Mouse (Mus musculus): ENCODE results near the gene Kif17. TPM values are rescaled to one million over a fixed set of nuclear protein-coding genes. Genes with fewer than 3 reads are reported as not detected.

The Kif17 gene
- polyA plus RNA-seq, 1 experiment from 2014 or later, result 0.58 TPM

DNA sequence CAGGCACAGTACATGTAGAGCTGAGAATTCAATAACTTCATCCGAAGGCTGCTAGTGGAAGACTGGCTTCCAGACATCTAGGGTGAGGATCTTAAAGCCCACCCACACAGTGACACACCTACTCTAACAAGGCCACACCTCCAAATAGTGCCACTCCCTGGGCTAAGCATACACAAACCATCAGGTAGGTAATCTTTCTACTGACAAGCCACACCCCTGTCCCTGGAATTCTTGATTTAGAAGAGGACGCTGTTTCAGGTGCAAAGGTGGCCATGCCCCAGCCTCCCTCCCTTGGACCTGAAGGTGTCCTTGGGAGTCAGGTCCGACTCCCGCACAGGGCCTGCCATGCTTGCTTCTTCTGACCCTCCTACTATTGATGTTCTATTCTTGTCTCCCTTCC, 82.9 kb downstream of the Kif17 start:
- H3K4me2 ChIP-seq (ENCODE audit: low read length), result no peak overlapping the region
- peaks cover 17% of the 10 kb centered on the region for H3K27me3 ChIP-seq (ENCODE audit: control insufficient read depth, insufficient read depth, low read length)
- no peak for ATAC-seq (ENCODE audit: insufficient number of reproducible peaks, insufficient read depth, low FRiP score, low read depth)
- H3K36me3 ChIP-seq (ENCODE audit: control insufficient read depth, insufficient read depth, low read length), result no peaks in the 10 kb centered on the region
- H3K9ac ChIP-seq (ENCODE audit: low read length), result no peak overlapping the region
- H3K4me1 ChIP-seq (ENCODE audit: control insufficient read depth in 2 of 2, insufficient read depth in 2 of 2, low read length in 2 of 2), result peaks cover 2 to 4% of the 10 kb centered on the region in 2 experiments; a peak in 1 of 4 replicates
- no peak overlapping the region for H3K27ac ChIP-seq (replicated peaks in 1 of 2; ENCODE audit: control insufficient read depth in 1 of 2, insufficient read depth in 1 of 2, low read depth in 2 of 2, low read length in 2 of 2)
- no peaks in the 10 kb centered on the region for H3K9me3 ChIP-seq (ENCODE audit: control insufficient read depth, low read length)
- H3K4me3 ChIP-seq (ENCODE audit: control insufficient read depth in 1 of 2, insufficient read depth in 1 of 2, low read depth in 1 of 2, low read length in 2 of 2), result no peak overlapping the region
- WGBS, result 64% methylated on average over 4 of the region's 4 CpGs

DNA sequence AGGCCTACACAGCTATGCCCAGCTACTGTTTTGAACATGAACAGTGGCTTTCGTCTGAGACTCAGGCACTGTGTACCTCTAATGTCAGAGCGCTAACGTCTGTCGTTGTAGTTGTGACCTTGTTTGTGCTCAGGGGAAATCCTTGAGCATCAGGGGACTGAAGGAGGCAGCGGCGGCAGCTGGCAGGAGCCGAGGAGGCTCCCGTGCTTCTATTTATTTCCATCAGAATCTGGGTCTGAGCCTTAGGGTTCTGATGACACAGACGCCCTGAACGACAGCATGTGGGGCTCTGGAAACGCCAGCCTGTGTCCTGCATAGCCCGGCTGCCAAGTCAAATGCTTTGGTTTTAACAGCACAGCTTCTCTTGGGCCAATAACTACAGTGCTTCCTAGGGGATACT, 84.8 kb downstream of the Kif17 start:
- ATAC-seq (ENCODE audit: insufficient number of reproducible peaks, insufficient read depth, low FRiP score, low read depth), result no peak
- Histone ChIP-seq H3K4me3 (ENCODE audit: control insufficient read depth in 1 of 2, insufficient read depth in 1 of 2, low read depth in 1 of 2, low read length in 2 of 2) (no peak overlapping the region), H3K4me1 (ENCODE audit: control insufficient read depth in 2 of 2, insufficient read depth in 2 of 2, low read length in 2 of 2) (peaks cover 2 to 4% of the 10 kb centered on the region in 2 experiments; a peak in 1 of 4 replicates), H3K9ac (ENCODE audit: low read length) (no peak overlapping the region), H3K27me3 (ENCODE audit: control insufficient read depth, insufficient read depth, low read length) (peaks cover 17% of the 10 kb centered on the region), H3K27ac (replicated peaks in 1 of 2; ENCODE audit: control insufficient read depth in 1 of 2, insufficient read depth in 1 of 2, low read depth in 2 of 2, low read length in 2 of 2) (no peak overlapping the region), H3K9me3 (ENCODE audit: control insufficient read depth, low read length) (no peaks in the 10 kb centered on the region), H3K4me2 (ENCODE audit: low read length) (no peak overlapping the region), H3K36me3 (ENCODE audit: control insufficient read depth, insufficient read depth, low read length) (no peaks in the 10 kb centered on the region)
- WGBS, result 73% methylated on average over 12 of the region's 12 CpGs

DNA sequence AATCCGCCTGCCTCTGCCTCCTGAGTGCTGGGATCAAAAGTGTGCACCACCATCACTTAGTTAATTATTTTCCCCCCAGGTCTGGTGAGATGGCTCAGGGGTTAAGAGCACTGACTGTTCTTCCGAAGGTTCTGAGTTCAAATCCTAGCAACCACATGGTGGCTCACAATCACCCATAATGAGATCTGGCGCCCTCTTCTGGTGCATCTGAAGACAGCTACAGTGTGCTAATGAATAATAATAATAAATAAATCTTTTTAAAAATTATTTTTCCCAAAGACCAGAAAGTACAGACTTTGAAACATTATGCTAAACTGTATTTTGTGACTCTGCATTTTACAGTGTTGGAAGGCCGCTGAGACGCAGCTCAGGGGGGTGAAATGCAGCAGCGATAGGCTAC, 85.4 kb downstream of the Kif17 start:
- Histone ChIP-seq H3K9ac (ENCODE audit: low read length) (no peak overlapping the region), H3K27ac (replicated peaks in 1 of 2; ENCODE audit: control insufficient read depth in 1 of 2, insufficient read depth in 1 of 2, low read depth in 2 of 2, low read length in 2 of 2) (no peak overlapping the region), H3K27me3 (ENCODE audit: control insufficient read depth, insufficient read depth, low read length) (peaks cover 15% of the 10 kb centered on the region), H3K4me1 (ENCODE audit: control insufficient read depth in 2 of 2, insufficient read depth in 2 of 2, low read length in 2 of 2) (peaks cover 0 to 2% of the 10 kb centered on the region in 2 experiments; a peak in 1 of 4 replicates), H3K4me3 (ENCODE audit: control insufficient read depth in 1 of 2, insufficient read depth in 1 of 2, low read depth in 1 of 2, low read length in 2 of 2) (no peak overlapping the region), H3K4me2 (ENCODE audit: low read length) (no peak overlapping the region), H3K9me3 (ENCODE audit: control insufficient read depth, low read length) (no peaks in the 10 kb centered on the region), H3K36me3 (ENCODE audit: control insufficient read depth, insufficient read depth, low read length) (no peaks in the 10 kb centered on the region)
- 88% methylated on average over 6 of the region's 6 CpGs for WGBS
- ATAC-seq (ENCODE audit: insufficient number of reproducible peaks, insufficient read depth, low FRiP score, low read depth), result no peak

DNA sequence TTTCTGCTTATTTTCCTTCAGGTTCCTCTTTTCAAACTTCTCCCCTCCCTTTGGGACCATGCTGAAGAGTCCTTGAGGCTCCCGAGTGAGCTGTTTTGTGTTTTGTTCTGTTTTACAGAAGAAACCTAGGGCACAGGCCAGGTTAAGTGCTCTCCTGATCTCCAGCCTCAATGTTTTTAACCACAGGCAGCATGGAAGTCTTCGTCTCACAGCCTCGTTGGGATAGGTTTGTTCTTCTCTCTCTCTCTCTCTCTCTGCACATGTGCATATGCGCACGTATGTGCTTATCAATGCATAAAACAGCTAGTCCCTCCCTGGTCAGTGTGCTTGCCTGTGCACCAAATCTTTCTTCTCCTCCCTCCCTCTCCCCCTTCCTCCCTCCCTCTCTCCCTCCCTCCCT, 86.6 kb downstream of the Kif17 start:
- no peaks in the 10 kb centered on the region for H3K9me3 ChIP-seq (ENCODE audit: control insufficient read depth, low read length)
- no peak overlapping the region for H3K27ac ChIP-seq (replicated peaks in 1 of 2; ENCODE audit: control insufficient read depth in 1 of 2, insufficient read depth in 1 of 2, low read depth in 2 of 2, low read length in 2 of 2)
- no peak overlapping the region for H3K4me3 ChIP-seq (ENCODE audit: control insufficient read depth in 1 of 2, insufficient read depth in 1 of 2, low read depth in 1 of 2, low read length in 2 of 2)
- H3K36me3 ChIP-seq (ENCODE audit: control insufficient read depth, insufficient read depth, low read length), result no peaks in the 10 kb centered on the region
- 68% methylated on average over 5 of the region's 5 CpGs for WGBS
- ATAC-seq (ENCODE audit: insufficient number of reproducible peaks, insufficient read depth, low FRiP score, low read depth), result no peak
- H3K9ac ChIP-seq (ENCODE audit: low read length), result no peak overlapping the region
- no peak overlapping the region for H3K4me2 ChIP-seq (ENCODE audit: low read length)
- H3K4me1 ChIP-seq (ENCODE audit: control insufficient read depth in 2 of 2, insufficient read depth in 2 of 2, low read length in 2 of 2), result peaks cover 7 to 12% of the 10 kb centered on the region in 2 experiments
- peaks cover 3% of the 10 kb centered on the region for H3K27me3 ChIP-seq (ENCODE audit: control insufficient read depth, insufficient read depth, low read length)

DNA sequence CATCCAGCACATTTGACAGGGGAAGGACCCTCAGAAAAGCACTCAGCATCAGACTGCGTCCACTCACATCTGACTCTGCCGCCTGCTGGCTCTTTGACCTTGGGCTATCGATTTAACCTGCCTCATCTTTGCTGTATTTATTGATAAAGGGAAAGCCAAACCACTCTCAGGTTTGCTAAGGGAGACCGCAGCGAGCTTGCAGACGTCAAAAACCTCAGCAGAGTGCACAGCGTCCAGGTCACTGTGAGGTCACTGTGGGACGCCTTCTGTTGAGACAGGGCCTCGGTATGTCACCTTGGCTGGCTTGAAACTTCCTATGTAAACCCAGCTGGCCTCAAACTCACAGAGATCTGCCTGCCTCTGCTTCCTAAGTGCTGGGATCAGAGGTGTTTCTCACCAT, 87.1 kb downstream of the Kif17 start:
- WGBS, result 72% methylated on average over 9 of the region's 9 CpGs
- Histone ChIP-seq H3K27me3 (ENCODE audit: control insufficient read depth, insufficient read depth, low read length) (peaks cover 3% of the 10 kb centered on the region; the same call in 1 of the 2 replicates), H3K4me1 (ENCODE audit: control insufficient read depth in 2 of 2, insufficient read depth in 2 of 2, low read length in 2 of 2) (peaks cover 9 to 13% of the 10 kb centered on the region in 2 experiments), H3K9ac (ENCODE audit: low read length) (no peak overlapping the region), H3K4me2 (ENCODE audit: low read length) (no peak overlapping the region), H3K36me3 (ENCODE audit: control insufficient read depth, insufficient read depth, low read length) (no peaks in the 10 kb centered on the region), H3K4me3 (ENCODE audit: control insufficient read depth in 1 of 2, insufficient read depth in 1 of 2, low read depth in 1 of 2, low read length in 2 of 2) (no peak overlapping the region), H3K9me3 (ENCODE audit: control insufficient read depth, low read length) (no peaks in the 10 kb centered on the region), H3K27ac (replicated peaks in 1 of 2; ENCODE audit: control insufficient read depth in 1 of 2, insufficient read depth in 1 of 2, low read depth in 2 of 2, low read length in 2 of 2) (no peak overlapping the region)
- ATAC-seq (ENCODE audit: insufficient number of reproducible peaks, insufficient read depth, low FRiP score, low read depth), result no peak

DNA sequence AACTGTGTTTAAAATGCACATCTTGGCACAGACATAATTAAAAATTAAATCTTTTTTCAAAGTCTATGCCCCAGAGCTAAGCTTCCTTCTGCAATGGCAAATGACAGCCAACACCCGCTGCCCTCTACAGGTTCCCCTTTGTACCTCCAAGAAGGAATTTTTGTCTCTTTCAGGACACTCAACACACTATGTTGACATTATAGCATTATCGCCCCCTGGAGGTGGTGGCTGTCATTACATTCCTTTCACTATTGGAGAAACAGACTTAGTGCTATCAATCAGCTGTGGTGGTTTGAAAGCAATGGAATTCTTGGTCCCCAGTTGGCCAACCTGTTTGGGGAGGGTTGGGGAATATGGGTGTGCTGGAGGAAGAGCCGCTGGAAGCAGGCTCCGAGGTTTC, 89.7 kb downstream of the Kif17 start:
- no peaks in the 10 kb centered on the region for H3K27me3 ChIP-seq (ENCODE audit: control insufficient read depth, insufficient read depth, low read length)
- no peak overlapping the region for H3K9ac ChIP-seq (ENCODE audit: low read length)
- no peak overlapping the region for H3K27ac ChIP-seq (replicated peaks in 1 of 2; ENCODE audit: control insufficient read depth in 1 of 2, insufficient read depth in 1 of 2, low read depth in 2 of 2, low read length in 2 of 2)
- H3K4me2 ChIP-seq (ENCODE audit: low read length), result no peak overlapping the region
- peaks cover 27 to 30% of the 10 kb centered on the region in 2 experiments for H3K4me1 ChIP-seq (ENCODE audit: control insufficient read depth in 2 of 2, insufficient read depth in 2 of 2, low read length in 2 of 2)
- 29% methylated on average over 4 of the region's 4 CpGs for WGBS
- H3K9me3 ChIP-seq (ENCODE audit: control insufficient read depth, low read length), result no peaks in the 10 kb centered on the region
- H3K36me3 ChIP-seq (ENCODE audit: control insufficient read depth, insufficient read depth, low read length), result no peaks in the 10 kb centered on the region
- no peak overlapping the region for H3K4me3 ChIP-seq (ENCODE audit: control insufficient read depth in 1 of 2, insufficient read depth in 1 of 2, low read depth in 1 of 2, low read length in 2 of 2)
- ATAC-seq (ENCODE audit: insufficient number of reproducible peaks, insufficient read depth, low FRiP score, low read depth), result no peak

DNA sequence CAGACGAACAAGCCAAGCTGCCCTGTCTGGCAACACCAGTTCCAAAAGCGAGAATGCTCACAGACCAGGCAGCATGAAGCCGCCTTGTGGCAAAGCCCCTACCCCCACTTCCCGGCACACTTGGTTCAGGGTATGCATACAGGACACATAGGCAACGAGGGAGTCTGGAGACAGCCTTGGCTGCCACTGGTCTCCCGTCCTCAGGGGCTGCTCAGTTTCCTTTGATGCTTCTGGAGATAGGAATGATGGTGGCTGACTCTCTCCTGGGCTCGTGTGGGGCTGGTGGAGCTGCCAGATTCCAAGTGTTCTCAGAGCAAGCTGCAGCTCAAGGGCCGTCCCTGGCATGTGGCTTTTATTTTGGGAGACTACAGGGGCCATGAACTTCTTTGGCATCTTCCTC, 91.2 kb downstream of the Kif17 start:
- no peak overlapping the region for H3K9ac ChIP-seq (ENCODE audit: low read length)
- H3K4me3 ChIP-seq (ENCODE audit: control insufficient read depth in 1 of 2, insufficient read depth in 1 of 2, low read depth in 1 of 2, low read length in 2 of 2), result no peak overlapping the region
- H3K9me3 ChIP-seq (ENCODE audit: control insufficient read depth, low read length), result no peaks in the 10 kb centered on the region
- H3K27me3 ChIP-seq (ENCODE audit: control insufficient read depth, insufficient read depth, low read length), result no peaks in the 10 kb centered on the region
- H3K36me3 ChIP-seq (ENCODE audit: control insufficient read depth, insufficient read depth, low read length), result no peaks in the 10 kb centered on the region
- WGBS, result 46% methylated on average over 8 of the region's 8 CpGs
- H3K4me2 ChIP-seq (ENCODE audit: low read length), result no peak overlapping the region
- ATAC-seq (ENCODE audit: insufficient number of reproducible peaks, insufficient read depth, low FRiP score, low read depth), result no peak
- H3K4me1 ChIP-seq (ENCODE audit: control insufficient read depth in 2 of 2, insufficient read depth in 2 of 2, low read length in 2 of 2), result peaks cover 27 to 30% of the 10 kb centered on the region in 2 experiments
- no peak overlapping the region; a peak in 1 of 4 replicates for H3K27ac ChIP-seq (replicated peaks in 1 of 2; ENCODE audit: control insufficient read depth in 1 of 2, insufficient read depth in 1 of 2, low read depth in 2 of 2, low read length in 2 of 2)

DNA sequence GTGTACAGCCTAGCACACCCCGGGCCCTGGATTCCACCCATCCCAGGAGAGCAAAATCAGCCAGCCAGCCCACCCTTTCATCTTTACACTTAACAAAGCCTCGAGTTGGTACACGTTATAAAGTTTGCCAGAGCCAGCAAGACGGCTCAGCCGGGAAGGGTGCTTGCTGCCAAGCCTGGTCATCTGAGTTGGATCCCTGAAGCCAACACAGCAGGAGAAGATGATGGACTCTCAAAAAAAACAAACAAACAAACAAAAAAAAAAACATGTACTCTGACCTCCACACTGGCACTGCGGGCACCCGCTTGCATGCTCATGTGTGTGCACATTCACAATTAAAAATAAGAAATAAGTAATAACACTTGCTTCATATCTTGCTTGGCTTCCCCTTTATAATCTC, 91.8 kb downstream of the Kif17 start:
- 82% methylated on average over 7 of the region's 7 CpGs for WGBS
- no peak for ATAC-seq (ENCODE audit: insufficient number of reproducible peaks, insufficient read depth, low FRiP score, low read depth)
- Histone ChIP-seq H3K4me3 (ENCODE audit: control insufficient read depth in 1 of 2, insufficient read depth in 1 of 2, low read depth in 1 of 2, low read length in 2 of 2) (no peak overlapping the region), H3K4me1 (ENCODE audit: control insufficient read depth in 2 of 2, insufficient read depth in 2 of 2, low read length in 2 of 2) (peaks cover 27 to 30% of the 10 kb centered on the region in 2 experiments), H3K4me2 (ENCODE audit: low read length) (no peak overlapping the region), H3K36me3 (ENCODE audit: control insufficient read depth, insufficient read depth, low read length) (no peaks in the 10 kb centered on the region), H3K9ac (ENCODE audit: low read length) (no peak overlapping the region), H3K27me3 (ENCODE audit: control insufficient read depth, insufficient read depth, low read length) (no peaks in the 10 kb centered on the region), H3K9me3 (ENCODE audit: control insufficient read depth, low read length) (no peaks in the 10 kb centered on the region), H3K27ac (replicated peaks in 1 of 2; ENCODE audit: control insufficient read depth in 1 of 2, insufficient read depth in 1 of 2, low read depth in 2 of 2, low read length in 2 of 2) (no peak overlapping the region)

Measured in heart, embryonic 14.5 days (tissue).